In the genomic region with DNA sequence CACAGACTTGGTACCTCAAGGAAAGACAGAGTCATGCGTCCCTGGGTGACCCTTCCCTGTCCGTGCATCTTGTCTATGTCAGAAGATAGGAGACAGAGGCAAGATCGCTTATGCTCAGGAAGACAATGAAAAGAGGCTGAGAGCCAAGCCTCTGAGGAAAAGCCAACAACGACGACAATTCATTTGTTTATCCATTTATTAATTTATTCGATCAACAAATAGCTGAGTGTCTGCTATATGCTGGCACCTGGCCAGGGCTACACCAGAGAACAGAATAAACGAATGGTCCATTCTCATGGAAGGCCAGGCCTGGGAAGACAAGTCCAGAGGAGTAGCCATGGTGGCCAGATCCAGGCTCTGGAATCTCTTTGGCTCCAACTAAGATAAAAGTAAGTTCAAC, we compare ENCODE assay signal across 17 mouse cellular contexts. TPM values are rescaled to one million over a fixed set of nuclear protein-coding genes. Genes with fewer than 3 reads are reported as not detected.
"Had no signal": no experiment of that assay in that cellular context is flagged by ENCODE, and none has a peak within 500 bp of the region (broad histone marks: within the 10 kb centered on the region; RNA-seq: fewer than 3 reads in every experiment).

No protein-coding gene starts in this region.

- DNase-seq: kidney, adult 18-20 months; kidney, postnatal 10 days; kidney, postnatal 36 days; liver, embryonic 13.5 days; retina, postnatal 1 day; right cerebral cortex, postnatal 25 days; spleen, adult 18-20 months; thymus, postnatal 36 days had no signal

- H3K4me3 ChIP-seq: kidney, embryonic 15.5 days; liver, embryonic 13.5 days; midbrain, embryonic 12.5 days; midbrain, embryonic 15.5 days; neural tube, embryonic 12.5 days; neural tube, embryonic 15.5 days; stomach, embryonic 15.5 days had no signal

- ATAC-seq: inflammation-experienced regulatory T-cells, adult 6 months; intestine, embryonic 16.5 days had no signal

- H3K27ac ChIP-seq: kidney, embryonic 15.5 days; liver, embryonic 13.5 days; macrophage; midbrain, embryonic 12.5 days; midbrain, embryonic 15.5 days; neural tube, embryonic 12.5 days; neural tube, embryonic 15.5 days; stomach, embryonic 15.5 days had no signal

- H3K4me2 ChIP-seq: kidney, embryonic 15.5 days; liver, embryonic 13.5 days; midbrain, embryonic 12.5 days; midbrain, embryonic 15.5 days; neural tube, embryonic 12.5 days; neural tube, embryonic 15.5 days; stomach, embryonic 15.5 days had no signal

- H3K9me3 ChIP-seq: kidney, embryonic 15.5 days; liver, embryonic 13.5 days; midbrain, embryonic 15.5 days; neural tube, embryonic 12.5 days; stomach, embryonic 15.5 days had no signal

- H3K4me1 ChIP-seq: liver, embryonic 13.5 days; neural tube, embryonic 12.5 days; stomach, embryonic 15.5 days had no signal

- H3K36me3 ChIP-seq: kidney, embryonic 15.5 days; liver, embryonic 13.5 days; midbrain, embryonic 12.5 days; midbrain, embryonic 15.5 days; neural tube, embryonic 12.5 days; neural tube, embryonic 15.5 days; stomach, embryonic 15.5 days had no signal

- H3K27me3 ChIP-seq: kidney, embryonic 15.5 days; liver, embryonic 13.5 days; midbrain, embryonic 12.5 days; midbrain, embryonic 15.5 days; neural tube, embryonic 12.5 days; neural tube, embryonic 15.5 days; stomach, embryonic 15.5 days had no signal

- H3K9ac ChIP-seq: kidney, embryonic 15.5 days; liver, embryonic 13.5 days; midbrain, embryonic 12.5 days; midbrain, embryonic 15.5 days; neural tube, embryonic 12.5 days; neural tube, embryonic 15.5 days; stomach, embryonic 15.5 days had no signal

RNA-seq across cellular contexts. Expression of a gene that starts 59.0 kb away (rescaled TPM):
- polyA plus RNA-seq: macrophage had no signal
